Mouse (Mus musculus) T-helper 1 cell (primary cell): ENCODE results near the gene Fcrlb.

Experiments used
- in situ Hi-C: fragments of 300-600 bp; cut with MboI, MseI; formaldehyde crosslinking; loops from one replicate; pipeline ENCODE4 v1.15.1; 2025; ENCODE audit warnings: high pct_unique_total_duplicates

Gene Fcrlb

DNA sequence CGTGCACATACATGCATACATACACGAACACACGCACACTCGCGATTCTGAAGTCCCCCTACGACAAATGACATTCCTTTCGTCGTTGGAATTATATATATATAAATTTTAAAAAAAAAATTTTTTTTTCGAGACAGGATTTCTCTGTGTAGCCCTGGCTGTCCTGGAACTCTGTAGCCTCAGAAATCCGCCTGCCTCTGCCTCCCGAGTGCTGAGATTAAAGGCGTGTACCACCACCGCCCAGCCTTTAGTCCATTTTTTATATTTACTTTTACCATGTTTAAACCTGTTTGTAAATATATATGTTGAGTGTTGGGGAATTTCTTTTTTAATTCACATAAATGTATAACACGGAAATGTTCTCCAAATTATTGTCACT lies 43.8 kb downstream of the Fcrlb start:
- in situ Hi-C loops = no loop called here

DNA sequence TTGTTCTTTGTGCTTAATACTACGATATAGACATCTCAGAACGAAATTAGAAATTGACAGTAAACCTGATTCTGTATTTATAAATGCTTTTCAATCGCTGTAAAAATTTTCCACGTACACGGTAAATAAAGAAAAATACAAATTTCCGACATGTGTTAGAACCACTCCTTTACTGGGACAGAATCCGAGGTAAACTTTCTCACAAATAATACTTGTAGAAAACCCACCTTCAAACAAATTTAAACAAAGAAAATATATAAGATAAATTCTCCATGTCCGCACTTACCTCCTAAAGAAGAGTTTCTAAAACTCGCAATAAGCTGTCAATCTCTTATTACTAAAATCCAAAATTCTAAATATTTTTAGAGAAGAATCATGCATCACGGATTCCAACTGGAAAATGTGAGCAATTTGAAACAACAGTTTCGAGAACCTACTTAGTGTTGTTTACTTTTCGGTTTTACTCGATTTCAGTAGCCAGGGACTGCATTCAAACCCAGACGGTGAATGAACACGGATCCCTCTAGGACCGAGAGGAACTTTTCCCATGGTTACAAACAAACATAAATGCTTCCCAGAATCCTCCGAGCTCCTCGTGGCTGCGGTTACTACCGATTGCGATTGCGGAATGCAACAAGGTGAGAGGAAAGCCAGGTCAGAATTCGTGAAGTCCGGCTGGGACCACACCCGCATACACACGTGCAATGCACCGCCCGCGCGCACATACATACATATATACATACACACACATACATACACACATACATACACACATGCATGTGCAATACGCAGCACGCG lies 44.4 kb downstream of the Fcrlb start:
- in situ Hi-C loops = no loop called here

GRCm38 (mm10) chr1:170867691-170868105 lies 45.0 kb downstream of the Fcrlb start, which contains the start of gene Atf6:
TSS of gene Atf6 (minus strand) at chr1:170867771.
- in situ Hi-C loops = no loop called here

- in situ Hi-C loops = no loop called here
These were observed 45.6 kb downstream of the Fcrlb start for GRCm38 (mm10) chr1:170866992-170867690.

DNA sequence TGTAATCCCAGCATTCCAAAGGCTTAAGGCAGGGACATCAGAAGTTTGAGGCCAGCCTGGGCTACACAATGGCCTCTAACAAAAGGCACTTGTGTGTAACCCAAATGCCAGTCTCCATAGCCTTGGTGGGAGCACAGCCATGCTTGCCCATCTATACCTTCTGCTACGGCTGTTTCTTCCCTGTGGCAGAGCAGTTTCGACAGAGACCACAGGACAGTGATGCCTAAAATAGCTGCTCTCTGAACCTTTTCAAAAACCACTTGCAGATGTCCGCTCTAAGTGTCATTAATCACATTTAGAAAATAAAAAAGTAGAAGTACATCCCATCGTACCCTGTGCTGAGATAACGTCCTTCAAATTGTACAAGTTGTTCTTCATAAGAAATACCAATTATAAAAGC lies 47.3 kb downstream of the Fcrlb start:
- in situ Hi-C loops = no loop called here

GRCm38 (mm10) chr1:170864754-170865153 lies 48.0 kb downstream of the Fcrlb start:
- in situ Hi-C loops = no loop called here

DNA sequence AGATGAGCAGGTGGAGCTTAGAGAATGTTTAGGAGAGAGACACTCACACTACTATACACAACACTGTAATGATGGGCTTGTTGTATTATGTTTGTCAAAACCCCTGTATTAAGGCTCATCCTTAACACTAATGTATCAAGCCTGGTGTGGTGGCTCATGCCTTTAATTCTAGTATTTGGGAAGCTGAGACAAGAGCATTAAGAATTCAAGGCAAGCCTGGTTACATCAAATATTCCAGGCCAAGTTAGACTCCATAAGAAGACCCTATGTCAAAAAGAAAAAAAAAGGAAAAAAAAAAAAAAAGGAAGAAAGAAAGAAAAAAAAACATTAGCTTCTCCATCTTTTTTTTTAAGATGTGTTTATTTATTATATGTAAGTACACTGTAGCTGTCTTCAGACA lies 48.5 kb downstream of the Fcrlb start:
- in situ Hi-C loops = no loop called here

DNA sequence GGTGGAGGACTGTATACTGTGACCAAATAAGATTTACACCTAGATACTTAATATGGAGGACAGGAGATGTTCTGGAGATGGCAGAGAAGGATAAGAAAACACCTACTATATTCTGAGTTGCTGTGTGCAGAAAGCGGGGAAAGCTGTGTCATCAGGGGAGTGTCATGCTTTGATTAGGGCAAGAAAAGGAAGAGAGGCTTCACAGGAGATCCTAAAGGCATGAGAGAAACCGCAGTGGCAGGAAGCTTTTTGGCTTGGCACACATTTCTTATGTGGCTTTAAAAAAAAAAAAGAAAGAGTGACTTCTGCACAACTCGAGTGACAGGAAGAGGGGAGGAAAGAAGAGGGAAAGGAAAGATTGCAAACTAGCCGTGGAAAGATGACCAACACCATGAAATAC lies 49.7 kb downstream of the Fcrlb start:
- in situ Hi-C loops = no loop called here

DNA sequence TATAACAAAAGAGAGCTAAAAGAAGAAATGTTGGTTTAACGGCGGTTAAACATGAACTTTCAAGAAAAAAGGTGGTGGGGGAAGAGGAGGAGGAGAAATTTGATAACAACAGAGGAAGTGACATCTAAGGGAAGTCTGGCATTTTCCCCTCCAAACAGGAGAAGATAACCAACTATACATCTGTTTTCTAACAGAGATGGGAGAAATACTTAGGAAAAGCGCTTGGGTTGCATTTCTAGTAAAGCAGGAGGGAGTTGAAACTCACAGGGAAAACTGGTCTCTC lies 50.4 kb downstream of the Fcrlb start:
- in situ Hi-C loops = no loop called here

DNA sequence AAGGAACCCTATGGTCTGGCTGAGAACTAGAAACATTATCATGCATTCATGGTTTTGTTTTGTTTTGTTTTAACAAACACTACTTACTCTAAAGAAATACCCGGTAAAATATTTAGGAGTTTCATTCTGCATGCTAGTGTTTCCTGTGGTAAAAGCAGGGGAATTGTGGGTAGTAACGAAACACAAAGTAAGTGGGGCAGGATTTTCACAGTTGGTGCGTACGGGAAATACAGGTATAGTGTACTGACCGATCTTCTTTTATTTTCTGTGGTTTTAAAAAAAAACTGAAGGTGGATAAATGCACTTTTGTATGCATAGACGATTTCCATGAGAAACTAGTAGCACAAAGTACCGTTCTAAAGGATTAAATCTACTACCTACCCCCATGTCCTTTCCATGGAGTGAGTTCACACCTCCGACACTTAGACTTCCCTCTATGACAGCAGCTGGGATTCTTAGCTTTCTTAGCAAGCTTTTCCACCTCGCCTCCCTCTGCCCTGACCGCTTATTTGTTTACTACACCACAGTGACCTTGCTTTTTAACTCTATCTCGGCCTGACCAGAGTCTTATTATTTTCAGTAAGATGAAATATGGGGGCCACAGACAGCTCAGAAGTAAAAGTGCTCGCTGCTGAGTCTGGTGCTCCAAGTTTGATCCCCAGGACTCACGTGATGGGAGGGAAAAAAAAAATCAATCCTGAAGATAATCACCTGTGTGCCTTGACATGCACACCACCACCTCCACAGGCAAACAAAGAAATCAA lies 50.9 kb downstream of the Fcrlb start:
- in situ Hi-C loops = no loop called here

DNA sequence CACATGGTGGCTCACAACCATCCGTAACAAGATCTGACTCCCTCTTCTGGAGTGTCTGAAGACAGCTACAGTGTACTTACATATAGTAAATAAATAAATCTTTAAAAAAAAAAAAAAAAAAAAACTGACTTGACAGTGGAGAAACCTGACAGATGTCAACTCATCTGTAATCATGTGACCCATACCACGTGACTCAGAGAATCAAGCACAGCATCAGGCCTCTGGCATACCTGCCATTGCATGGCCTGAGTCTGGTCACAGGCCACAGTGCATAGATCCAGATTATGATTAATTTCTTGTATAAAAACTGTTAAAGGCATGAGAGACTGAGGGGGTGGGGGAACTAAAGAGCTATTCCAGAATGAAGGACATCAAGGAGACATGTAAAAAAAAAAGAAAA lies 53.9 kb downstream of the Fcrlb start:
- in situ Hi-C loops = loop anchor here (10.0 kb wide), 1 partner anchor 1096 kb away; no protein-coding TSS in a partner anchor

DNA sequence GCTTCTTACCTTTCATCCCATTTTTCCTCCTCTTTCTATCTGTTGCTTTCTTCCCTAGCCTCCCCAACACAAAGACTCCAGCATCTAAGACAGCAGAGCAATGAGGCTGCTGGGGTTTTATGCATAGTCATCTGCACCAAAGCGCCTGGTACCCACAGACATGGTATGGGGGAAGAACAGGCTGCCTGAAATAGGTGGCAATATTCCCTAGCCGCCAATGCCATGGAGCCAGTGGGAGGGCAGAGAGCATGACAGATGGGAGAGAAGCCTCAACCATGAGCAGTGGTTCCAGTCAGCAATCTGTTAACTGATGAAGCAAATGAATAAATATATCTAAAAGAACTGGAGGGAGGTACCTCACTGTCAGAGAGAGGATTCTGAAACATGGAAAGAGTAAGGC lies 55.4 kb downstream of the Fcrlb start:
- in situ Hi-C loops = loop anchor here (10.0 kb wide), 1 partner anchor 1097 kb away; no protein-coding TSS in a partner anchor
